Mouse (Mus musculus) intestine, embryonic 16.5 days (tissue): ENCODE measurements at regions not wholly inside any gene's neighbourhood (a gene's known extent, or its start where the extent isn't known, plus 50 kb on each side); places are given as distances from the start of the nearest gene placed in this dataset.

Experiments used
- ATAC-seq: fragments of 200-750 bp; cut with Nextera tagmentation; 2 replicates; pipeline ENCODE4 v1.8.0; 2017; ENCODE audit warnings: moderate TSS enrichment, moderate library complexity
- H3K27ac ChIP-seq: fragments of 300-500 bp; sonication (generic); 2 replicates; pipeline ENCODE4 v1.5.1; 2014; ENCODE audit warnings: mild to moderate bottlenecking, low read length
- H3K27me3 ChIP-seq: fragments of 300-500 bp; sonication (generic); replicated peaks from 2 replicates; pipeline ENCODE4 v1.6.1; 2014; ENCODE audit warnings: low read length, control low read depth, mixed read lengths; ENCODE audit not compliant: control insufficient read depth, insufficient read depth
- H3K36me3 ChIP-seq: fragments of 300-500 bp; sonication (generic); 2 replicates; pipeline ENCODE4 v1.6.1; 2014; ENCODE audit warnings: low read length, control low read depth; ENCODE audit not compliant: control insufficient read depth, insufficient read depth
- H3K4me1 ChIP-seq: fragments of 300-500 bp; sonication (generic); 2 replicates; pipeline ENCODE4 v1.6.1; 2014; ENCODE audit warnings: low read length, control low read depth, mixed read lengths; ENCODE audit not compliant: control insufficient read depth, insufficient read depth
- H3K4me2 ChIP-seq: fragments of 300-500 bp; sonication (generic); 2 replicates; pipeline ENCODE4 v1.6.1; 2014; ENCODE audit warnings: low read depth, low read length, control low read depth
- H3K4me3 ChIP-seq: fragments of 300-500 bp; sonication (generic); 2 replicates; pipeline ENCODE4 v1.5.1; 2014; ENCODE audit warnings: mild to moderate bottlenecking, low read length
- H3K9ac ChIP-seq: fragments of 300-500 bp; sonication (generic); 2 replicates; pipeline ENCODE4 v1.6.1; 2014; ENCODE audit warnings: low read depth, low read length
- H3K9me3 ChIP-seq: fragments of 300-500 bp; sonication (generic); 2 replicates; pipeline ENCODE4 v1.6.1; 2016; ENCODE audit warnings: low read length, control low read depth; ENCODE audit not compliant: control insufficient read depth
- whole genome bisulfite sequencing: fragments of 180-500 bp; shearing (Covaris S2); extraction: QIAGEN DNeasy Blood & Tissue Kit; methylation state at CpG from one replicate; pipeline ENCODE4 v1.1.7; 2014; 5-methylcytosine and 5-hydroxymethylcytosine counted together

DNA sequence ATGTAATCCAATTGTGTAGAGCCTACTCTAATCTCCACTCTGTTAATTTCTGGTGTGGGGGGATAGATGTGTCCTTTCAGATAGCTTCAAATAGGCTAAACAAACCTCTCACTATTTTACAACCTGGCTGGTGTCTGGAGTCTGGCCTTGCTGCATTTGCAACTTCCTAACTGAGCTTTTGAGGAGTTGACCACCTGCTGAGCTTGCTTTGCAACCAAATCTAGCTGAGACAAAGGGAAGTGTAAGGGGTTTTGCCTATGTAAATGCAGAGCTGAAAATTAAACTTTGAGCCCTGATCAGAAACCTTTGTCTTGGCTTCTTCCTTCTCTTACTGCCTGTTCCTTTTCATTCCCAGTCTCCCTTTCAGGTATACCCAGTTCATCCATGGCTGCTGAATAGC lies 404.3 kb downstream of the Cetn3 start:
- Histone ChIP-seq H3K9me3 (no peaks in the 10 kb centered on the region), H3K4me2 (no peak overlapping the region), H3K27ac (no peak overlapping the region), H3K36me3 (no peaks in the 10 kb centered on the region), H3K4me1 (no peaks in the 10 kb centered on the region), H3K9ac (no peak overlapping the region), H3K4me3 (no peak overlapping the region), H3K27me3 (no peaks in the 10 kb centered on the region)
- no peak for ATAC-seq

DNA sequence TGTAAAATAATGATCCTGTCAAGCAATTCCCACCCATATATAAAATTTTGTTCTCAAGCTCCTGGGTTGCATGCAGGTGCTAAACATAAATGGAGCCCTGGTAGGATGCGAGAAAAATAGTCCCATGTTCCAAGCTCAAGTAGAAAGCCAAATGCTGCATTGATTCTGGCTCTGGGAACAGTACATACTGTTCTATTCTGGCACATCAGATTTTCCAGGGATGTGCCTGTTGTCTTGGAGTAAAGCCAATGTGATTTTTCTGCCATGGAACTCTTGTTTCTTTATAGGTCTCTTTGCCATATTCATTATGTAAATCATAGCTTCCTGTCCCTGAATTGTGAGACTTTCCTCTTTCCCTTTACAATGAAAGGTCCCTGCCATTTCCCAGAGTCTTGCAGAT lies 417.9 kb downstream of the Cetn3 start:
- no peak for ATAC-seq
- Histone ChIP-seq H3K4me1 (no peaks in the 10 kb centered on the region), H3K27ac (no peak overlapping the region), H3K9ac (no peak overlapping the region), H3K4me3 (no peak overlapping the region), H3K4me2 (no peak overlapping the region), H3K9me3 (no peaks in the 10 kb centered on the region), H3K36me3 (no peaks in the 10 kb centered on the region), H3K27me3 (no peaks in the 10 kb centered on the region)
- 93% methylated on average over 1 of the region's 1 CpGs for WGBS

DNA sequence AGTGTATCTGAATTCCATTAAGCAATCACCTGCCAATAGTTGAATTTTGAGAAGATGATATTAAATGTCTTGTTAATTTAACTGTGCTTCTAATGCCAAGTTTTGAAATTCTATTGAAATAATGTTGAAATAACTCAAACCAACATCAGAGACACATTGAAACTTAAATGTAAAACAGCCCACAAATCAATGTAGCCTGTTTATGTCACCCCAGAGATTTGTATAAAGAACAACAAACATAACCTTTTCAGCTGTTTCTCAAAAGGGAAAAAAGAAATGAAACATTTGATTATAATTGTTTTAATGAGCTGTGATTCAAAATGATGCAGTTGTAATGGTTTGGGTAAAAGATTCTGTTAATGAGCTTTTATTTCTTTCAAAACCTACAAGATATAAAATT lies 442.6 kb downstream of the Cetn3 start:
- no peak for ATAC-seq
- H3K4me3 ChIP-seq, result no peak overlapping the region
- no peak overlapping the region for H3K27ac ChIP-seq
- H3K9ac ChIP-seq, result no peak overlapping the region
- H3K4me2 ChIP-seq, result no peak overlapping the region
- no peaks in the 10 kb centered on the region for H3K36me3 ChIP-seq
- H3K9me3 ChIP-seq, result no peaks in the 10 kb centered on the region
- no peaks in the 10 kb centered on the region for H3K4me1 ChIP-seq
- no peaks in the 10 kb centered on the region for H3K27me3 ChIP-seq

DNA sequence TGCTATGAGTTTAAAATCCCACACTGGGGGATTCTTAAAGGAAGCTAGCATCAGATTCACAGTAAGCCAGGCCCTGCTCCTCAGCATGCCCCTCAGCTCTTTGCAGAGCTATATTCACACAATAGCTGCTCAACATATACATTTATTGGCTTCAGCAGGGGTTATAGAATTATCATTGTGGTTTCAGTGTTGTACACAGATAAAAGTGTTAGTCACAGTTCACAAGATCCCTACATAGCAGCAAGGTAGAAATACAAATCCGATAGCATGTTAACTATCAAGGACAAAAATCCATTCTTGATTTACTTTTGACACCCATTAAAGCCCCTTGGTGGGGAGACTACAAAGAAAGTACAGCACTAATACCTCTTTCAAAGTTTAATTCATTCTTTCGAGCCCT lies 451.0 kb downstream of the Cetn3 start:
- H3K4me3 ChIP-seq, result no peak overlapping the region
- H3K4me1 ChIP-seq, result no peaks in the 10 kb centered on the region
- no peaks in the 10 kb centered on the region for H3K36me3 ChIP-seq
- 84% methylated on average over 2 of the region's 2 CpGs for WGBS
- H3K27ac ChIP-seq, result no peak overlapping the region
- no peaks in the 10 kb centered on the region for H3K27me3 ChIP-seq
- ATAC-seq, result no peak
- no peaks in the 10 kb centered on the region for H3K9me3 ChIP-seq
- no peak overlapping the region for H3K9ac ChIP-seq
- no peak overlapping the region for H3K4me2 ChIP-seq

DNA sequence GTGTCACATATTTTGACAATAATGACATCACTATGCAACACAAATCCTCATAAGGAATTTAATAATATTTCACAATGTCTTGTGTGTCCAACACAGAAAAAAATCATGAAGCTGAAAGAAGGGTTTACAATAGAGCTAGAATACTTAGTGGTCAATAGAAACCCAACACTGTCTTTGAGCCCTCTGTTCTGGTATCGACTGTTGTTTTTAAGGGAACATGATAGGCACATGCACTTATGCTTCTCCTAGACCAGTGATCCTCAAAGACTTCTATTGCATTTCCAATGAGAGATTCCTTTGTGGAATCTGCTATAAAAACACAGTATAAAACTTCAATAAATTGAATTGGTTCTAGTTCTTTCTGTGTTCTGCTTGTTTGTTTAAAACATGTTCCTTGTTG lies 463.4 kb downstream of the Cetn3 start:
- WGBS, result 93% methylated on average over 1 of the region's 1 CpGs
- Histone ChIP-seq H3K4me3 (no peak overlapping the region), H3K9me3 (no peaks in the 10 kb centered on the region), H3K4me1 (no peaks in the 10 kb centered on the region), H3K36me3 (no peaks in the 10 kb centered on the region), H3K9ac (no peak overlapping the region), H3K27me3 (no peaks in the 10 kb centered on the region), H3K4me2 (no peak overlapping the region), H3K27ac (no peak overlapping the region)
- ATAC-seq, result no peak

DNA sequence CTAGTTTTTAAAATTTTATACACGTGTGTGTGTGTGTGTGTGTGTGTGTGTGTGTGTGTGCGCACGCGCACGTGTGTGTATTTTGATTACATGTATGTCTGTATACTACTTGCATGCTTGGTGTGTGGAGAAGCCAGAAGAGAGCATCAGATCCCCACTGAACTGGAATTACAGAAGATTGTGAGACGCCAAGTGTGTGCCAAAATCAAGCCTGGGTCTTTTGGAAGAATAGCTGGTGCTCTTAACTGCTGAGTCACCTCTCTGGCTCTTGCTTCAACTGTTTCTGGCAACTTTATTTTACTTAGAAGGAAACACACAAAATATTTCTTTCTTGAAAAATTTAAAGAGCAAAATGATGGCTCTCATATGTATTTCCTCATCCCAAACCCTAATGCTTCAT lies 467.5 kb downstream of the Cetn3 start:
- no peaks in the 10 kb centered on the region for H3K27me3 ChIP-seq
- H3K4me2 ChIP-seq, result no peak overlapping the region
- no peaks in the 10 kb centered on the region for H3K4me1 ChIP-seq
- 92% methylated on average over 6 of the region's 6 CpGs for WGBS
- H3K4me3 ChIP-seq, result no peak overlapping the region
- ATAC-seq, result no peak
- H3K9me3 ChIP-seq, result no peaks in the 10 kb centered on the region
- no peak overlapping the region for H3K9ac ChIP-seq
- no peaks in the 10 kb centered on the region for H3K36me3 ChIP-seq
- H3K27ac ChIP-seq, result no peak overlapping the region

DNA sequence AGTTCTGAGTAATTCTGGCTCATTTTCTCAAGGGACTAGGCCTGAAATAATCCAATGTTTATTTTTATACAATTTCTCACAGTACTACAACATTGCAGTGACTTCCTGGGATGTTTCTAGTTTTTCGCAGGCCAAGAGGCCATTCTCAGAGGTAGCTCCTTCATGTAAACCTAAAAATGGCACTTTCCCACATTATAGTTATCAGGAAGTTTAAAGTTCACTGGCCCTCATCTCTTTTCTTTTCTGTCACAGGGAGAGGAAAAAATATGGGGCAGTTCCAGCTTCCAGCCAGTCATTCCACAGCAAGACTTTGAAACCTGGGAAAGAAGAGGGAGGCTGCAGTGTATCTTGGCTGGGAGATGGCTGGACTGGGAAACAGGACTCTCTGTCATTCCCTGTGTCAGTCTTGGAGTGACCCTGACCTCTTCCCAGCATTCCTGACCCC lies 475.6 kb downstream of the Cetn3 start:
- Histone ChIP-seq H3K36me3 (no peaks in the 10 kb centered on the region), H3K4me1 (no peaks in the 10 kb centered on the region), H3K4me2 (no peak overlapping the region), H3K4me3 (no peak overlapping the region), H3K27ac (no peak overlapping the region), H3K9ac (no peak overlapping the region), H3K27me3 (no peaks in the 10 kb centered on the region), H3K9me3 (no peaks in the 10 kb centered on the region)
- WGBS, result 71% methylated on average over 1 of the region's 1 CpGs
- no peak for ATAC-seq

DNA sequence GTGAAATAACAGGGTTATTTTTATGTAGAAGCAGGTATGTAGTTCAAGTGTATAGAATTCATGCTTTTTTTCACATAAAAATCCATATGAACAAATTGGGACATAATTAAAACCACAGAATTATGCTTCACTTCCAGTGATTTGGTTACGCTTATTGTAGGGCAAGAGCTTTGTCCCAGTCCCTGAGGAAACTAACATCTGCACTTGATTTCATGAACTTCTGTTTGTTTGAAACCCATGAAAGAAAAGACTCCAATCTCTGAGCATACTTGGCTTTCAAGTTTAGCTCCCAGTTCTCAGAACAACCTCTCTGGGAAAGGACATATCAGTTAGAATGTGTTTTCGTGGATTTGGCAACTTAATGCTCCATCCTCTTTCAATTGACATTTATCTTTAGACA lies 481.4 kb downstream of the Cetn3 start:
- no peaks in the 10 kb centered on the region for H3K27me3 ChIP-seq
- H3K4me3 ChIP-seq, result no peak overlapping the region
- no peaks in the 10 kb centered on the region for H3K36me3 ChIP-seq
- H3K9ac ChIP-seq, result no peak overlapping the region
- H3K27ac ChIP-seq, result no peak overlapping the region
- WGBS, result 84% methylated on average over 2 of the region's 2 CpGs
- no peaks in the 10 kb centered on the region for H3K9me3 ChIP-seq
- H3K4me1 ChIP-seq, result no peaks in the 10 kb centered on the region
- ATAC-seq, result no peak
- no peak overlapping the region for H3K4me2 ChIP-seq

DNA sequence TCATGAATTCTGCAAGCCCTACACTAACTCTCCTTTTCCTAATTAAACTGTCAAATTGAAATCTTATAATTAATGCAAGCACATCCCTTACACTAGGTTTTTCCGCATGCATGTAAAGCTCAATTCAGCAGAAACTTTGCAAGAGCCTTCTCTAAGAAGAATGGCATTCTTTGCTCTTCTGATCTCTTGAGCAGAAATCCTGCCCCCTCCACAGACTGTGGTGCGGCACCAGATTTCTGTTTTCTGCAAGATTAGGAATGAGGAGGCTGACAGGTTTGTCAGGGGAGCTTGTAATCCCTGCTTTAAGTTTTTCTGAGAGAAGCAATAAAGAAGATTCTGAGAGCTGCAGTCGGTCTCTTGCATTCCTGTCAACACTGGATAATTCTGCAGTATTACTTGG lies 482.3 kb downstream of the Cetn3 start:
- no peak overlapping the region for H3K27ac ChIP-seq
- H3K4me1 ChIP-seq, result no peaks in the 10 kb centered on the region
- H3K27me3 ChIP-seq, result no peaks in the 10 kb centered on the region
- H3K9me3 ChIP-seq, result no peaks in the 10 kb centered on the region
- ATAC-seq, result no peak
- H3K4me3 ChIP-seq, result no peak overlapping the region
- no peak overlapping the region for H3K4me2 ChIP-seq
- no peak overlapping the region for H3K9ac ChIP-seq
- WGBS, result 69% methylated on average over 3 of the region's 3 CpGs
- no peaks in the 10 kb centered on the region for H3K36me3 ChIP-seq

DNA sequence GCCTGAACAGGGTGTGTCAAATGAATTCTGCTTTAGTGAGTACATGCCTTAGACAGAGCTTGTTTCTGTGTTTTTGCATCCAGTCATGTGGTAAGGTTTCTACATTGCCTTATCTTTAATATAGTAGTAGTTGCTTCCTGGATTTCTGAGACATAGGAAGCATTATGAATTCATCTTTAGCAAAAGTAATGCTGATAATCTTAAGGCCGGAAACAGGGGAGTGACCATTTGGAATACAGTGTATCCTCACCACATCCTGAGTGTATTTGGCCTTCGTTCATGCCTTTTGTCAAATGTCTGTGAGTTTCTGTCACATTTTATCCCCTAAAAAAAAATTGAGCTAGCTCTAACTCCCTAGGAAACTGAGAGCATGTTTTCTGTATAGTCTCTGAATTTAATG lies 482.9 kb downstream of the Cetn3 start:
- no peaks in the 10 kb centered on the region for H3K9me3 ChIP-seq
- no peak for ATAC-seq
- WGBS, result 78% methylated on average over 2 of the region's 2 CpGs
- no peak overlapping the region for H3K4me2 ChIP-seq
- H3K4me1 ChIP-seq, result no peaks in the 10 kb centered on the region
- no peaks in the 10 kb centered on the region for H3K36me3 ChIP-seq
- H3K4me3 ChIP-seq, result no peak overlapping the region
- no peaks in the 10 kb centered on the region for H3K27me3 ChIP-seq
- H3K27ac ChIP-seq, result no peak overlapping the region
- H3K9ac ChIP-seq, result no peak overlapping the region
